Mouse (Mus musculus): Measurements from ENCODE around the gene Tmem86a. TPM values are rescaled to one million over a fixed set of nuclear protein-coding genes. Genes with fewer than 3 reads are reported as not detected.

Gene Tmem86a
- total RNA-seq, 2 experiments from 2014 or later, result 7.2 to 8.1 TPM

Small RNAs within 50 kb of the gene (microRNA-seq; reads per million reads assigned to microRNA genes)
- 0 reads per million in 2 experiments for gene Mir7056

Other genes with a start within 250 kb of the Tmem86a start
- 1,000 to 10,000 TPM; 2,600 to 2,686 TPM for gene Ldha, start 209.1 kb upstream of the Tmem86a start, total RNA-seq (2021)
- not detected for gene Ldhc, start 189.4 kb upstream of the Tmem86a start, total RNA-seq (2021)
- gene Tsg101, start 130.6 kb upstream of the Tmem86a start, total RNA-seq (2021), result 10 to 100 TPM; 43.4 to 49.2 TPM
- gene Uevld, start 92.1 kb upstream of the Tmem86a start, total RNA-seq (2021), result 10 to 100 TPM; 10.2 TPM
- gene Gm9999, start 67.0 kb upstream of the Tmem86a start, total RNA-seq (2021), result not detected
- gene Spty2d1, start 42.2 kb upstream of the Tmem86a start, total RNA-seq (2021), result 1 to 10 TPM; 6.0 to 7.2 TPM
- gene Ptpn5, start 83.1 kb downstream of the Tmem86a start, total RNA-seq (2021), result not detected
- gene Mrgpra6, start 154.3 kb downstream of the Tmem86a start, total RNA-seq (2021), result not detected
- not detected for gene Mrgpra9, start 202.2 kb downstream of the Tmem86a start, total RNA-seq (2021)

Measured in gastrocnemius, postnatal 14 days (tissue).